Mouse (Mus musculus): ENCODE measurements around the gene Yipf3. TPM values are rescaled to one million over a fixed set of nuclear protein-coding genes. Genes with fewer than 3 reads are reported as not detected.

Gene Yipf3
- total RNA-seq, 1 experiment from 2014 or later: 26.5 TPM

DNA sequence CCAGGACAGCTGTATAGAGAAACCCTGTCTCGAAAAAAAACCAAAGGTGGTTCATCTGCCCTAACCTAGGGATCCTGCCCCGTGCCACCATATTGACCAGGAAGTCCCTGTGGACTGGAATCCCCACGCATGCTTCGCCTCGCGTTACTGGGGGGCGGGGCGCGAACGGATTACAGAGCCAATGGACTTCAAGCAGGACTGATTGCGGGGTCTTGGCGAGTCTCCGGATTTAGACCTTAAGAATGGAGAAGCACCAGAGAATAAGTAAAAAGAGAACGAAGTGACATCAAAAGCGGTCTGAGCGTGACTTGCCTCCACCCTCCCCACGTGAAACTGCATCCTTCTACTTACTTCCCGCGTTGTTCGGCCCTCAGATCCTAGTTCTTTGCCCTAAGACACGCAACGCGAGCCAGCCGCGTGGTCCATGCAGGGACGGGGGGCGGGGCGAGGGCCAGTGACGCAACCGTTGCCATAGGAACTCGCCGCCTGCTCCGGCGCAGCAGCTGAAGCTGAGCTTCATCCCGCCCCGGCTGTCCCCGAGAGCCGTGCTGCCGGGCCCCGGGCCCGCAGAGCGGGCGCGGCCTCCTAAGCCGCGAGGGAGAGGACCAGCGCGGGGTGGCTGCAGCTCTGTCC lies 5.7 kb downstream of the Yipf3 start, which contains the start of gene Lrrc73:
TSS of gene Lrrc73 (plus strand) at position 80 of the 633 bp plus-strand sequence.
- peak; percentile 83 for ATAC-seq (replicated peaks; ENCODE audit: low read depth, poor library complexity, severe bottlenecking)

DNA sequence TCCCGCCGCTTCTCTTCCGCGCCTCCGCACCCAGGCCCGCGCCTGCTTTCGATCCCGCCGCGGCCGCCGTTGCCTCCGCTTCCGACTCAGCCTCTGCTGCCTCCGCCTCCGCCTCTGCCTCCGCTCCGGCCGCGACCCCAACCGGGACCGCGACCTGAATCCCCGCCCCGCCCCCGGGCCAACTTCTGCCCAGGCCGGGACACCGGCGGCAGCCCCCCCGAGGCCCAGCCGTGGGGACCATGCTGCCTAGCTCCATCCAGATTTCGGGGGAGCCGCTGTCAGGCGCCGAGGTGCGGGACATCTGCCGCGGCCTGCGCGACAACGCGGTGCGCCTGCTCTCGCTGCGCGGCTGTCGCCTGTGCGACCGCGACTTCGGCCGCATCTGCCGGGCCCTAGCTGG lies 6.2 kb downstream of the Yipf3 start:
- ATAC-seq (replicated peaks; ENCODE audit: low read depth, poor library complexity, severe bottlenecking): no peak

DNA sequence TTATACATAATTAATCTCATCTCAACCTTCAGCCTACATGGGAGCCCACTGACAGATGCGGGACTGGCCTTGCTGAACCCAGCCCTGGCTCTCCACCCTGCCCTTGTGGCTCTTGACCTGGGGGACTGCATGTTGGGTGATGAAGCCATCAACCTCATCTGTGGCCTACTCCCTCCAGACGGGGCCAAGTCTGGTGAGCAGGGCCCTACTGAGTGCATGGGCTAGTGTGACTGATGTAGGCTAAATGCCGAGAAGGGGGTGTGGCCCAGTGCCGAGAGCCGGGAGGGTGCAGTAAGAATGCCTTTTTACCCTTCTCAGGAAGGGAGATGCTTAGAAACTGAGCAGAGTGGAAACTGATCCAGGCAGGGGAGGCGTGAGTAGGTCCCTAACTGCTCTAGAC lies 7.3 kb downstream of the Yipf3 start:
- ATAC-seq (replicated peaks; ENCODE audit: low read depth, poor library complexity, severe bottlenecking): no peak

DNA sequence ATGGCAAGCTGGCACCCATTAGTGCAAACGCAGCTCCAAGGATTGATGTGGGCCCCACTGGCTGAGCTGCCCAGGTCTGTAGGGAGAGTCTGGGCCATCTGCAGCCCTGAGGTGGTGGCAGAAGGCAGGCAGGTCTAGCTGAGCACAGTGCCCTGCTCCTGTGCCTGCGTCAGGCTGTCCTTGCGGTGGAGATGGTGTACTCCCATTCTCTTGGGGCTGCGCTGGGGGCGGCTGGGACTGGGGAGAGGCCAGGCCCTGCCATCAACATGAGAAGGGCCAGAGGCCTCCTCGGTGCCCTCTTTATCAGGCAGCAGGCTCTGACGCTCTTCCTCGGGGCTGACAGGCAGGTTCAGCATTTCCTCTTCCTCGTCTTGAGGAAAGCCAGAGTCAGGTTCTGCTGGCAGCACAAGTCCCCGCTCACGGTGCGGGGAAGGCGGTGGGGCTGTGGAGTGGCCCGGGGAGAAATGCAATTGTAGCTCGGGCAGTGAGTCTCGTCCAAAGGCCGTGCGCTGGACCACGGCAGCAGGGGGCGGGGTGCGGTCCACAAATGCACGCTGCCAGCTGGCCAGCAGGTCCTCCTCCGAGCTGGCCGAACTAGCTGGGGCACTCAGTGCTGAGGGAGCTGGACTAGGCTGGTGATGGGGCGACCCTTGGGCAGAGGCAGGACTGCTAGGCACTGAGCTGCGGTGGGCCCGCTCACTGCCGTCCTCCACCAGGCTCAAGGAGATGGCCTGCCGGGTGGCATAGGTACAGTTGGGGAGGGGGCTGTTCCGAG lies 10.6 kb downstream of the Yipf3 start:
- ATAC-seq (replicated peaks; ENCODE audit: low read depth, poor library complexity, severe bottlenecking): no peak

DNA sequence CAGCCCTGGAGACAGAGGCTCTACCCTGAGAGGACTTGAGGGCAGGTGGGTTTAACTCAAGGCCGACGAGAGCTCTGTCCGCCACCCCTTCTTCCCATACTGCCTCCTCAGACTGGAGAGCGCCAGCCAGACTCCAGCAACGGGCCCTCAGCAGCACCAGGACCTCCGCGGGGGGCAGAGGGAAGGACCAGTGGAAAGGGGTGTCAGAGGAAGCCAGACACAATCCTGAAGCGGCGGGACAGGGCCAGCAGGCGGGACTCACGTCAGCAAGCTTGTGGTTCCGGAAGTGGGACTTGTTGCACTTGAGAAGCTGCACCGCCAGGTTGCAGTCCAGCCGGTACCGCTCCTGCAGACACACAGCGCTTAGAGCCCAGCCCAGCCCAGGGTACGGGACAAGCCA lies 11.8 kb downstream of the Yipf3 start:
- ATAC-seq (replicated peaks; ENCODE audit: low read depth, poor library complexity, severe bottlenecking): no peak

DNA sequence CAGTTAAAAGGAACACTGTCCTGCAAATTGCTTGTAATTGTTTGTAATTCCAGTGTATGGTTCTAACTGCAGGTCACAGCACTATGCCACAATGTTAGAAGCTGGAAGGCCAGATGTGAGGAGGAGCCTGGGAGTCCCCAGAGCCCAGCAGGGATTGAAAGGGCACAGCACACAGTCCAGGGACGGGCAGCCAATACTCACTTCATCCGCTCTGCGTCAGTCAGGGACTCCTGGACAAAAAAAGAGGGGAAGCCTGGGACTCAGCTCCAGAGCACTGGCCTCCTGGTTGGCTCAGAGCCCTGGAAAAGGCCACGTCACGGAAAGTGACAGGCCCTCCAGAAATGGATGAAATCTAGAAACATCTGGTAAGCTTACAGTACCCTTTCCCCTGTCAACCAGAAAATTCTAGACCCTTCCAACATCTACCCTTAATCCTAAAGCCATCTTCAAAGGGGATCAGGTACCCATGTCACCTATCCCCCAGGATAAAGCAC lies 14.4 kb downstream of the Yipf3 start:
- ATAC-seq (replicated peaks; ENCODE audit: low read depth, poor library complexity, severe bottlenecking): no peak

DNA sequence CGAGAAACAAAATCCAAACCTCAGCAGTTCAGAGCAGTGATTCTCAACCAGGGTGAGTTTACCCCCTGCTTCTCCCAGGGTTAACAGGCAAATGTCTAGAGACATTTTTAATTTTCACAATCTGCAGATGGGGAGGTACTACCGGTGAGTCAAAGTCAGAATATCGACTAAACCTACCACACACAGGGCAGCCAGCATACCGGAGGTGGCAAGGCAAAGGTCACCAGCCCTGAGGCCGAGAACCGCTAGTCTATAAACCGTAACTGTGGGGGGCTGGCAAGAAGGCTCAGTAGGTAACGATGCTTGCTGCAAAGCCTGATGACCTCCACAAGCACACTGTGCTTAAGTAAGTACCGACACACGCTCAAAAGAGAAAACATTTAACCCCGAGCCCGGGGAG lies 17.6 kb downstream of the Yipf3 start:
- ATAC-seq (replicated peaks; ENCODE audit: low read depth, poor library complexity, severe bottlenecking): 0 out of 2 replicates have a peak, but pooled peaks have one; percentile 2

DNA sequence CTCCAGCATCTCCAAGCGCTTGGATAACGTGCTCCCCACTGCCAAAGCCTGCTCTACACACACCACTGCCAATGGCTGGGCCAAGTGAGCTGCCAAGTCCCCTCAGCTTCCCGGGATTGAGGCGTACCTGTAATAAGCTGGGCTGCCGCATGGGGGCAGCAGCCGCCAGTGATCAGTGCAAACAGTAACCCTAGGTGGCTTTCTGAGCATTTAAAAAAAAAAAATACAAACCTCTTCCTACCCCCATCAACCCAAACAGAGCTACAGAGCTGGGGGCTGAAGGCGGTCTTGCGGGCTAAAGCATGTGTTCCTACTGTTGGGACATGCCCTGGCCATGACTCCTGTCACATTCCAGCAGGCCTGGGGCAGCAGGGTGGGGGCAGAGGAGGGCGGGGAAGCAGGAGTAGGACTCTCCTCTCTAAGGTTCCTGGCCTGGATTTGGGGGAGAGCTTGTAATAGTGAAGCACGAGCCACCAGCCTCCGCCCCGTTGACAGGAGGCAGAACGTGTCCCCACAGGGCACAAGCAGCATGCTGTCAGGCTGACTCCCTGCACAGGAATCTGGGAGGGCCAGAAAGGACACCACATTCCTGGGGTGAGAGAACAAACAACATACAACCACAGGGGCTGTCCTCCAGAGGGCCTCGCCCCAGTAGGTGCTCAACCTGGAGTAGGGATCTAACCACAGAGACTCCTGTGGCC lies 18.2 kb downstream of the Yipf3 start:
- peak; percentile 86 for ATAC-seq (replicated peaks; ENCODE audit: low read depth, poor library complexity, severe bottlenecking)

DNA sequence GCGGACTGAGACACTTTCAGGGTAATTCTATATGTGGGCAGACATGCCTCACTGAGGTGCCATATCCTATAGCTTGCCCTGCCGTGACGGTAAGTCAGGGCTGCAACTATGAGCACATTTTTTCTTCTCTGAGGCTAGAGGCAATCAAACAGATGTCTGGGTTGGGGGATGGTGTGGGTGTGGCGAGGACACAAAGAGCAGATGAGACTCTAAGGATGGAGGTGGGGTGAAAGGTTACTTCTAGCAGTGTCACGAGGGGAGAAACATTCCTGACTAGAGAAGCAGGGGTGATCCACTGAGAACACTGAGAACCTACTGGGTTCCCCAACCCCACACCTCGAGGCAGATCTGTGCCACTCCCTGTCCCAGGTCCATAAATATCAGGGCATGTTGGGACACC lies 19.1 kb downstream of the Yipf3 start:
- no peak for ATAC-seq (replicated peaks; ENCODE audit: low read depth, poor library complexity, severe bottlenecking)

DNA sequence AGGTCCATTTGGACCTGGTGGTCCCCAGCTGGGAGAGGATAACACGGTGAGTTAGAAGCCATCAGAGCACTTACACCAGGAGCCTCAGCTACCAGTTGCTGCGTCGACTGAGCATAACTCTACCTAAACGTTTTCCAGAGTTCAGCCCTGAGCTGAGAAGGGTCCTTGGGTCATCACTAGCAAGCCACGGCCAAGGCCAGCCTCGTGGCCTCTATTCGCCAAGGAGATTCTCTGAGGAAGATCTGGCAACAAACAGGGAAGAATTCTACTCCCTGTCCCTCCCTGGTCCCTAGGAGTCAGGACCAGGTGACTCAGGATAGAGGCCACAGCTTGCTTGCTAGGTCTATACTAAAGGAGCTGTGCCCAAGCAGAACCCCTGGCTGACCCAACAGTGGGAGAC lies 19.6 kb downstream of the Yipf3 start:
- no peak for ATAC-seq (replicated peaks; ENCODE audit: low read depth, poor library complexity, severe bottlenecking)

DNA sequence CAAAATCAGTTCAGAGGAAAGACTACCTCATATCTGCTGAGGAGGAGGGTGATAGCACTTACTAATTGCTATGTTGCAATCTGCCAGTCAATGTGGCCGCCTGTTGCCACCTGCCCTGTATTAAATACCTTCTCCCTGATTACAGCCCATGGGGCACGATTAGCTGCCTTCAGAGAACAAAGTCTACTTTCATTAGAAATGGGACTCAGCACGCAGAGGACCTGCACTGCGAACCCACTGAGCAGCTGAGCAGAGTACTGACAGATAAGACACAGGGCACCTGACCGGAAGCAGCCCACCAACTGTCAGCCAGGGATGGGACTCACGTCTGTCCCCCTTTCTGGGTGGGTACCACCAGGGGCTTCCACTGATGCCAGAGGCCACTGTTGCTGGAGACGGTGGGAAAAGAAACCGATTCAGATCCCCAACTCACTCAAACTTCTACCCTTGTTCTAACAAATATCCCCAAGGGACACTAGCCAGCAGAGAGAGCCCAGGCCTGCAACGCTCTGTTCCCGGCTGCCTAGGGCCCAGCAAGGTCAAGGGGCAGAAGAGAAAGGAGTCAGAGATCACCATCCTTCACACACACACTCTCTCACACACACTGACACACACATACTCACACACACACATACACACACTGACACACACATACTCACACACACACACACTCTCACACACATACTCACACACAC lies 20.3 kb downstream of the Yipf3 start:
- no peak for ATAC-seq (replicated peaks; ENCODE audit: low read depth, poor library complexity, severe bottlenecking)

DNA sequence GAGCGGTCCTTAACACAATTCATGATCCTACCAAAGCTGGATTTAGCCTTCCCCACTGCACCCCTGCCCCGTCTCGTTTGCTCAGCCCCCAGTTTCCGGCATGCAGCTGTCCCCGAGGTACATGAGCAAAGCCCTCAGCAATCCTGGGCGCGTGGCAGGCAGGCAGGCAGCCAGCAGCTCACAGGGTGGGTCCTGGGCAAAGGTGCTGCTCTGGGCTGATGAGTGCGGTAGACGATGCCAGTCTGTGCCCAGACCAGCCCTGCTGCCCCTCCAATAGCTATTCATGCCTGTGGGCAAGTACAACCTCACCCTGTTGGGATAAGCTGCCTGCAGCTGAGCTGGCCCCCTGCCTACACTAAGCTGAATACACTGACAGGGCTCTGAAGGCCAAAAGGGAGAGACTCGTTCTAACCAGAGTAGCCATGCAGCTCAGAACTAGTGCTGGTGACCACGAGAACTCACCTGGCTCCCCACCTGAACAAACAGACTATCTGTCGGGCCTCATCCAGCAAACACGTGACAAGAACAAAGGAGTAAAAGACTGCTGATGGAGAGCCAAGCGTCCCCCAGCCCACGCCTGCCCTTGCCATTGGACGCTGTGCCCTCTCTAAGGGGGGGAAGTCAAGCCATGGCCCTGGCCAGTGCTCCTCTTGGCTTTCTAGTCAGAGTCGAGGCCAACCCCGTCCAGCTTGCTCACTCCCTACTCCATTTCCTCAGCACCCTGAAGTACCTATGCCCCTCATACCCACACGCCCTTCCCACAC lies 22.1 kb downstream of the Yipf3 start:
- no peak for ATAC-seq (replicated peaks; ENCODE audit: low read depth, poor library complexity, severe bottlenecking)

DNA sequence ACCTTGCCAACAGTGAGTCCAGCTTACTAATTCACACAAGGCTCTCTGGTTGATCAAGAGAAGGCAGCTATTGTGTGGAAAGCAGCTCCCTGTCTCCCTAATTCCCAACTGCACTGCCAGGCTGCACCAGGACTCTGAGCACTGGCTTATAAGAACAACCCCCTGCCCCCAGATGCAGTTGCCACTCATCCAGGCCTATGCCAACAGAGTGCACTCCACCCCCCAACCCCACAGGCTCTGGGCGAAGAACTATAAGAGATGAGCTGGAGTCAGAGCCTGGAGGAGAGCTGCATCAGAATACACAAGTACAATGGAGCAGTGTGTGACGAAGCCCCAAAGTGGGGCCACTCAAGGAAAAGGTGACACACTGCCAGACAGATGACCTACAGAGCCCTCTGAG lies 24.2 kb downstream of the Yipf3 start:
- no peak for ATAC-seq (replicated peaks; ENCODE audit: low read depth, poor library complexity, severe bottlenecking)

DNA sequence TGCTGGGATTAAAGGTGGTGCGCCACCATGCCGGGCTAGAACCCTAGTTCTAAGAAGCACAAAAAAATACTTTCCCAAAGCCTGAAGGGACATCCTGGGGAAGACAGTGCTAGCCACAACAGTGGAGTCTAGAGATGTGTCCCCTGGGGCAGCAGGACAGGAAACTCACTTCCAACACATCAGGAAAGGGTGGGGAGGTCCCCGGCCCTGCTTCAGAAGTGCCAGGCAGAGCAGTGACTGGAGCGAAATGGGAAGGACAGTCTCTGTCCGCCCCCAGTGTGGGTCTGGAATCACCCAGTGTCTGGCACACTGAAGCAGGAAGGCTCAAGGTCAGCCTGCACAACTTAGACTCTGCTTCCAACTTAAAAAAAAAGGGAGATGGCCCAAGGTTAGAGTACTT lies 24.8 kb downstream of the Yipf3 start:
- no peak for ATAC-seq (replicated peaks; ENCODE audit: low read depth, poor library complexity, severe bottlenecking)

DNA sequence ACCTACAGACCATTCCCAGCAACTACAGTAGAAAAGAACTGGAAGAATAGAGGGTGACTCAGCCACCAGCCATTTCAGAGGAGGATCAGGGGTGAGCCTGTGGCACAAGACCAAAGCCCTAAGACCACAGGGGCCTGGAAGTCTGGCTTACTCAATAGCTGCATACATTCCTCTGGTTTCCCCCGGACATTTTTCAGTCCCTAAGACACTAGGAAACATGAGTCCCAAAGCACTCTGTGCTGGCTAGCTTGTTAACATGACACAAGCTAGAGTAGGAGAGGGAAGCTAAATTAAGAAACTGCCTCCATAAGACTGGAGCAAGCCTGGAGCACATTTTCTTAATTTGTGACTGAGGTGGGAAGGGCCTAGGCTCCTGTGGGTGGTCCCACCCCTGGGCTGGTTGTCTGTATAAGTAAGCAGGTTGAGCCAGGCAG lies 25.9 kb downstream of the Yipf3 start:
- ATAC-seq (replicated peaks; ENCODE audit: low read depth, poor library complexity, severe bottlenecking): no peak

DNA sequence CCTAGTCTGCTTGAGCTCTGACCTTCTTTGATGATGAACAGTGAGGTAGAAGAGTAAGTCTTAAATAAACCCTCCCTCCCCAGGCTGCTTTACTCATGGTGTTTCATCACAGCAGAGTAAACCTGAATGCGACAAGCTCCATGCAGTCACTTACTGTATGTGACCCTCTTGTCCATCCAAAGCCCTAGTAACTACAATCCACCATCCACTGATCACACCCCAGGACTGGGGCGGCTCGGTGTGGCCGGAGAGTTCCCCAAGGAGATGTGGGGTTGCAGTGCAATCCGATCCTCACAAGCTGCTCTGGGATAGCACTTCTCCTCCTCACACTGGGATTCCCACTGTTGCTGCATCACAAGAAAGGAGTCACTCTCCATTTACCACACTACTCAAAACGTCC lies 26.6 kb downstream of the Yipf3 start:
- no peak for ATAC-seq (replicated peaks; ENCODE audit: low read depth, poor library complexity, severe bottlenecking)

DNA sequence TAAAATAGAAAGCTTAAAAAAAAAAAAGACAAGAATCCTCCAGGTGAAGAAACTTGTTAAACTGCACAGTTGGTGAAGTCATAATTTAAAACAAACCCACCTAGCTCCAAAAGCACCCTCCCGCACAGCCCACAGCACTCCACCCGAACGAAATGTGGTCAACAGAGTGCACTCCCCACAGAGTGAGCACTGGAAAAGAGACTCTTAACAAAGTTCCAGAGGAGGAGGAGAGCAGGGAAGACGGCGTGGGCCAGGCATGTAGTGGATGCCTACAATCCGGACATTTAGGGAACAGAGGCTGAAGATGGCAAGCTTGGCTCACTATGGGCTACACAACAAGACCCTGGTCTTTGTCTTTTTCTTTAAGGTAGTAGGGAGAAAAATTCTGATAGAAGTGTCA lies 27.2 kb downstream of the Yipf3 start:
- ATAC-seq (replicated peaks; ENCODE audit: low read depth, poor library complexity, severe bottlenecking): no peak

DNA sequence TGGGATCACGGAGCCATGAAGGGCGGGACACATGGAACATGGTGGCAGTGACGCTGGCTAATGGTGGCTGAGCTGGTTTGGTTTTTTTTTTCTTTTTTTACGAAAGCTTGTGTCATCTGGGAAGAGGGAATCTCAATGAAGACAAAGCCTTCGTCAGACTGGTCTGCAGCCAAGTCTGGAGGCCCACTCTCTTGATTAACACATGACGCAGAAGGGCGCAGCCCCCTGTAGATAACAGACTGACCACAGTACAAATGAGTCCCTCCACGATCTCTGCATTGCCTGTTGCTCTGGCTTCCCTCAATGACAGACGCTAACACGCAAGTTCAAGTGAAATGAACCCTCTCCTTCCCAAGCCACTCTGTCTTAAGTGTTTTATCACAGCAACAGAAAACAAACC lies 27.6 kb downstream of the Yipf3 start:
- no peak for ATAC-seq (replicated peaks; ENCODE audit: low read depth, poor library complexity, severe bottlenecking)

DNA sequence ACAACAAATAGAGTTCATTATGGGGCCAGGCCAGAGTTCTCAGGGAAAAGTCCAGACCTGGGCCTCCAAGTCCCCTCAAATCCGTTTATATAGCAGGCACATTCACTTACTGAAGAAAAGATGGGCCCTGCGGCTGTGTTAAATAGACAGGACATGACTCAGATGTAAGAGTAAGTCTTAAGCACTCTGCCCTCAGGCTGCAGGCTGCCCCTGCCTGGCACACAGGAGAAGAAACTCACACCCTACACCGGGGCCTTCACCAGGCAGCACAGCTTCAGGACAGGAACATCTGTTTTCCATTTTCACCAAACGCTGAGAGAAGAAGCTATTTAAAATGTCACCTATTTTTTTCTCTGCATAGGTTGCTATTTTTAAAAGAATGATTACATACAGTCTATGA lies 29.7 kb downstream of the Yipf3 start:
- ATAC-seq (replicated peaks; ENCODE audit: low read depth, poor library complexity, severe bottlenecking): no peak
